Mouse (Mus musculus) thymus, postnatal 14 days (tissue): ENCODE results near the gene Noa1.
A peak's percentile ranks its signal among the peaks of the same experiment; 100 is the strongest.

ENCODE experiments used
- DNase-seq: peaks from one replicate; pipeline ENCODE4 v3.0.0; 2021

Noa1 gene

DNA sequence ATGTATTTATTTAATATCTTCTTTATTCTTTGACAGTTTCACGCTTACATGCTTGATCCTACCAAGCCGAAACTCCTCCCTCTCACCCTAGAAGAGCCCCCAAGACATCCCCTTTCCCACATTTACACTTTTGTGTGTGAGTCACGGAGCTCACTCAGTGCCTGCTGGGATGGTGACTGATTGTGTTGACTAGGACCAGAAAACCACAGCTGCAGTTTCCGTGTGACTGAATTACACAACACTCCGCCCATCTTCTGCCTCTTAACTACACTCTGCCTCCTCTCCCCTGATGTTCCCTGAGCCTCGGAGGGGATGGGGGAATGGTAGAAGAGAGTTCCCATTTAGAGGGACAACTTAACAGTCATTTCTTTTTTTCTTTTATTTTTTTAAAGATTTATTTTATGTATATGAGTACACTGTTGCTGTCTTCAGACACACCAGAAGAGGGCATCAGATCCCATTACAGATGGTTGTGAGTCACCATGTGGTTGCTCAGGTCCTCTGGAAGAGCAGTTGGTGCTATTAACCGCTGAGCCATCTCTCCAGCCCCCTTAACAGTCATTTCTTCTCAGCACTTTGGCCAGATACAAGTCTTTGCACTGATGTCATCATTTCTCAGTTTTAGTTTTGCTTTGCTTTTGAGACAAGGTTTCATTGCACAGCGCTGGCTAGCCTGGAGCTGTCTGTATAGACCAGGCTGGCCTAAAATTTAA is 57.6 kb downstream of the Noa1 start:
- no peak for DNase-seq

DNA sequence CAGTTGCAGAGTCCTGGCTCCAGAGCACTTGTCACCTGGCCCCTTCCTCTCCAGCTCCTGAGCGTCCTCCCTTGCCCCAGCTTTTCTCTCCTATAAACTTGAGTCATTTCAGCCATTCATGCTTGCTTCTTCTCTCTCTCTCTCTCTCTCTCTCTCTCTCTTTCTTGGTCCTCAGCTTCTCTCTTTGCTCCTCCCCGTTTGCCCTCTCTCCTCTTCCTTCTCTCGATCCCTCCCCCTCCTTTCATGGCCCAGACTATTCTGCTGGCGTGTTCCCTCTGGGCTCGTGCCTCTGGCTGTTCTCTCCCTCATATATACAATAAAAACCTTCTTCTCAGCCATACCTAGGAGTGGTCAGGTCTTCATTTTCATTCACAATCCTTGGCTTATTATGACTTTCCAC is 58.2 kb downstream of the Noa1 start:
- no peak for DNase-seq

- no peak for DNase-seq
Measured at GRCm38 (mm10) chr5:77250083-77250482, 59.8 kb downstream of the Noa1 start.

DNA sequence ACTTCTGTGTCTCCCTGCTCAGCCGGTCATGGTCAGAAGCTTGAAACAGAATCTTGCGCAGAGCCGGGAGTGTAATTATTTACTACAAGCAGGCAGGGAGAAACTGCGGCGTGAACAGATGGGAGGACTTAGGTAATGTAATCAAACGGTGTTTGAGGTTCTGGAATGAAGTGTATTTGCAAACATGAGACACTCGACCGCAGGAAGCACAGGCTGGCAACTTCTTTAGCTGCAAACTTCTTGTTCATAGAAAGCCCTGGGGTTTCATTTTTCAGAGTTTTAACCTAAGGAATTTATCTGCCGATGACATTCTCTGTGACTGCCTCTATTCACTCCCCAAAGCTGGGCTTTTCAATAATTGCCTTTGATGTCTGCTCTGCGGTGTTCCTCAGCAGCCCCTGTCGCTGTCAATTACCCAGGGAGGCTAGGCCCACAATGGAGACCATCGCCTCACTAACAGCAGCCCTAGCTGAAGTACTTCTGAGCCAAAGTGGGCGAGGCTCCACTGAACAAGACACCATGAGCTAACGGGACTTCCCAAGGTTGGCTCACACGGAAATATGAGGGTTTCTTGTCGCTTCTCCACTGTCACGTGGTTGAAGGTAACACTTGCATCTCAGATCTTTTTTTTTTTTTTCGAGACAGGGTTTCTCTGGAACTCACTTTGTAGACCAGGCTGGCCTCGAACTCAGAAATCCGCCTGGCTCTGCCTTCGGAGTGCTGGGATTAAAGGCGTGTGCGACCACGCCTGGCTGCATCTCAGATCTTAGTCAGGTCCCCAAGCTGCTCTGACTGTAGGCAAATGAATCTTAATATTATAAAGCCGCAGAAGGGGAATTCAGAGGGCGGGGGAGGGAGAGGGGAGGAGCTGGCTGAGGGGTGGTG is 63.9 kb downstream of the Noa1 start:
- peak; percentile 16 for DNase-seq

- DNase-seq = no peak
Measured at GRCm38 (mm10) chr5:77245463-77245786, 64.5 kb downstream of the Noa1 start.

DNA sequence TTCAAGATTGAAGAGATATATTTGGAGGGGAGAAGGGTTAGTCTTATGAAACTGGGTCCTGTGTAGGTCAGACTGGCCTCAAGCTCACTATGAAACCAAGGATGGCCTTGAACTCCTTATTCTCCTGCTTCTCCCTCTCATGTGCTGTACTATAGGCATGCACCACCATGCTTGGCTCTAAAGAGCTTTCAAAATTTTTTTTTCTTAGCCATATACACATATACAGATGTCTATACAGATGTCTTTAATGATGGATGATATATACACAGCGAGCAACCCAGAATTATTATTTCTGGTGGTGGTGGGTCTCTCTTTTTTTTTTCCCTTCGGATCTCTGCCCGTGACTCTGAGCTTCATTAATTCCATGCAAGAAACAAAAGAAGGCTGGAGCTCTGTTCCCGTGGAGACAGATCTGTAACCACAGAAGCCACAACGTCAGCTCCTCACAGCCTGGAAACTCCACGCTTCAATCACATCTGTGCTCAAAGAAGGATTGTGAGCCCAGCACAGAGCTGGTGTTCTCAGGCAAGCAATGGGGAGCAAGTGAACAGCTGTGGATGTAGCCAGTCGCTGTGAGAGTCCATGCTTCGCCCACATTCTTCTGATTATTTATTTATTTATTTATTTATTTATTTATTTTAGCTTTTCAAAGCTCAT is 65.4 kb downstream of the Noa1 start:
- no peak for DNase-seq
